Mouse (Mus musculus) yolk sac, embryonic 10.5 days (tissue): ENCODE measurements around the gene Fgf18.
A peak's percentile ranks its signal among the peaks of the same experiment; 100 is the strongest.

ENCODE experiments used
- DNase-seq: peaks from one replicate; pipeline ENCODE4 v3.0.0-alpha.2; 2017; ENCODE audit warnings: low spot score

Fgf18 gene

DNA sequence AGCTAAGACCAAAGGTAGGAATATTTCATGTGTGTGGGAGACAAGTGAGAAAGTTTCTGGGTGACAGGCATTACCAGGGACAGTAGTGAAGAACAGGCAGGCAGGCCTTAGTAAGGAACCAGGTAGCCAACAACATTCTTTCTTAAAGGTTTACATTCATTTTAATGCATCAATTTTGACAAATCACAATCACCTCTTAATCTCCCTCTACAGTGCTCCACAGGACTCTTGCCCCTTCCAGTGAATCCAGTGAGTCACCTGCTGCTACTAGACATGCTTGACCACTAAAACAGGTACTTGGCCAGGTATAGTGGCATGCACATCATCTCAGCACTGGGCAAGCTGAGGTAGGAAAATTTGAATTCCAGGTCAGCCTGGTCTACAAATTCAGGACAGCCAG is 3.2 kb upstream of the Fgf18 start:
- DNase-seq, result no peak

DNA sequence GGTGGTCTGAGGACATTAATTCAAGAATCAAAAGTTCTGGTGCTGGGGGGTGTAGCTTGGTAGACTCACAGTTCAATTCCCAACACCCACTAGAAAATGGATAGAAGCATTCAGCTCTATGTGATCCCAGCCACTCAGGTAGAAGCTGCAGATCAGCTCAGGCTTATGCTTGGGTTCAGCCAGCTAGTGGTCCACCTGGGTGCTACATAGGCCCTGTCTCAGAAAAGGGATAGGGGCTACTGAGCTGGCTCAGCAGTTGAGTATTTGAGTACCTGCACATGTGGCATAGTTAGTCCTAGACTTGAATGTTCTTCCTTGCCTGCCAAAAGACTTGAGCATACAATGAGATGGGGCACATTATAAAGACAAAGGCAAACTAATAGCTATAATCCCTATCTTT is 2.3 kb upstream of the Fgf18 start:
- DNase-seq, result peak; percentile 23

DNA sequence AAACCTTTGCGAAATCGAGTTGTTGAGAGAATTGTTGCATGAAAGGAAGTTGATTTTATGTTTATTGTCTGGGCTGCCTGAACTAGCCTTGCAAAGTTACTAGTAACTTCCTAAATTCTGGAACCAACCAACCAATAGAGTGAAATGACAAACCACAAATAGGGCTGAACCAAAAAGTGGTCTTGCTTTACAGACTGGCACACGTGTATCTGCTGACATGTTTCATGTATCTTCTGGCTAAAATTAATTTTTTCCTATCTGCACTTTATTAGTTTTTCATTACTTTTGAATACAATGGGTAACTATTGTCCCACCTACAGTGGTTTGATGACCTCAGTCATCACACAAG is 1.9 kb upstream of the Fgf18 start:
- DNase-seq, result no peak

DNA sequence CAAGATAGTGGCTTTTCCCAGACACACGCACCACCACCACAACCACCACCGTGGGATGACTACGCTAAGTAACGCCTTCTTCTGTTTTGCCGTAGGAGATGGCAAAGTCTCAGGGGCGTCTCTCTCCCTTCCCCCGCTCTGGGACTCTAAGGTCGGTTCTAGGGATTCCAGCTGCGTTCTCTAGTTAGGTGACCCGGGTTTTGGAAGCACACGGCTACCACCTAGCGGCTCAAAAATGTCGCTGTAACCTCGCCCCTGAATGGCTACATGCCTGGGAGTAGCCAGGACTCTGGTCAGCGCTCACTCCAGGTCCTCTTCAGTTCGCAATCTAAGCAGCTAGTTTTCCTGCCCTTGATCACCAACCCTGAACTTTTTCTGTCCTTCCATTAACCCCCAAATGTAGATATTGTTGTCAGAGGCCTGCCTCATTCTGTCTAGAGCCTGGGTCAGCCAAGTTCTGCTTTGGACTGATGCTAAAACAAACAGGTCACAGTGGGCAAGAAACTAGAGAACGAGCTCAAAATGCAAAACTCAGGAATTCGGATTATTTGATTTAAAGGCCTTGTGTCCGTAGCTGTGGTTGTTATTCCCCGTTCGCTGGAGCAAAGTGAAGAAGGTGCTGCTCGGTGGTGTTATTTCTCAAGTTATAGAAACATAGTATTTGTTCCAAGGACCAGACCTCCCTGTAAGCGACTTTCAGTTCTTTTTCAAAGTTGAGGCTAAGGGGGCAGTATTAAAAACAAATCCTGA is 1.3 kb upstream of the Fgf18 start:
- peak; percentile 81 for DNase-seq

DNA sequence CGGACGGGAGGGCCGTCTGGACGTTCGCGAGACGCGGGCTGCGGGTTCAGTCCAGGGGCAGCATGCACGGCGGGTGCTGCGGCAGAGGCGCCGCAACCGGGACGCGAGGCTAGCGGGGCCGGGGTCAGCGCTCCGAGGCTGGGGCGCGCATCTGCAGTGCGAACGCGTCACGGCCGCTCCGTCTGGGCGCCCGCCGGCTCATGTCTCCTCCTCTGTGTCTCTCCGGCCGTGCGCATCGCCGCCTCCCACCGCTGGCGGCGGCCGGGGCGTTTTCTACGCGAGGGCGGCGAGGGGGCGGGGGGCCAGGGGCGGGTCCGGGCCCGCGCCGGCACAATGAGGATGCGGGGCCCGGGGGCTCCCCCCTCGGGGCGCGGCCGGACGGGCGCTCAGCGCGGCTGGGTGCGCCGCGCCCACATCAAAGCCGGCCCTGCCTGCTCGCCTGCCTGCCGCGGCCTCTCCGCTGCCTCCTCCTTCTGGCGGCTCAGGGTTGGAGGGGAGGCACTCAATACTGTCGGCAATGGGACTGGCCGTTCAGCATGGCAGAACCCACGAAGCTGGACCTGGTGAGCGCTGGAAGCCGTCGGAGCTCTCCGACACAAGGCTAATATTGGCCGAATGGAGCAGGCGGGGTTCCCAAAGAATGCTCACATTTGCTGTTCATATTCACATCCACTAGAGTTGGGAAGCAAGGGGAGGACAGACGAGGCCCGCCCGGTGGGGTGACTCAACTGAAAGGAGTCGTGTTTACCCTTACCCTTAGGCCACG is 555 bp upstream of the Fgf18 start:
- DNase-seq, result peak; percentile 63

DNA sequence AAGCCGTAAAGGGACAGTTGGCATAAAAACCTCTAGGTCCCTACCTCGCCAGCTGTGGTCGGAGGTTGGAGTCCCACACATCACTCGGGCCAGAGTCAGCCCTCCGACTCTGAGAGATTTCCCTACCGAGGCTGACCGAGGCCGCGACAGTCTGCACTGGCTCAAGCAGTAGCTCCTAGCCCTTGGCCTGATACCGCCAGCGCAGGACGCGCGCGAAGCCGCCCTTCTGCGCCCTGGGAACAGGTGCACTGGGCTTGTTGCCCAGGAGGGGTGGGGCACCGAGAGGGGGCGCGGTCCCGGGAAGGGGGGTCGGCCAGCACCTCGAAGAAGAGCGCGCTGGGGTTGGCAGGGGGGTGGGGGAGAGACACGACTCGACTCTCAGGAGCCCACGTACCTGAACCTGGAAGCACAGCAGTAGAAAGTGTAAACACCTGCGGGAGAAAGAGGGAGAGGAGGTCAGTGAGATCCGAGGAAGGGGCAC is 509 bp downstream of the Fgf18 start:
- no peak for DNase-seq

DNA sequence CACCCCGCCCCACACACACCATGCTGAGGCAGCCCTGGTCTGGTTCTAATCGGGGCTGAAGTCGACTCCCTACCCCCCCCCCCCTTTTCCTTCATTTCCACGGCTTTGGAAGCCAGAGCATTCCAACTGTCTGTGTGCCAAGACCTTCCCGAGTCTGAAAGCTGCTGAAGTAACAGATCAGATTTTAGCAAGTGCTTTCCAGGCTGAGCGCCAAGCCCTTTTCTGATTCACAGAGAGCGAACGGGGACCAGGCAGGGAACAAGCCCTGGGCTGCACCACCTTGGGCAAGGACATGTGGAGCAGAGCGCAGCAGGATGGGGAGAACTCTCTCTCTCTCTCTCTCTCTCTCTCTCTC is 1.1 kb downstream of the Fgf18 start:
- no peak for DNase-seq

DNA sequence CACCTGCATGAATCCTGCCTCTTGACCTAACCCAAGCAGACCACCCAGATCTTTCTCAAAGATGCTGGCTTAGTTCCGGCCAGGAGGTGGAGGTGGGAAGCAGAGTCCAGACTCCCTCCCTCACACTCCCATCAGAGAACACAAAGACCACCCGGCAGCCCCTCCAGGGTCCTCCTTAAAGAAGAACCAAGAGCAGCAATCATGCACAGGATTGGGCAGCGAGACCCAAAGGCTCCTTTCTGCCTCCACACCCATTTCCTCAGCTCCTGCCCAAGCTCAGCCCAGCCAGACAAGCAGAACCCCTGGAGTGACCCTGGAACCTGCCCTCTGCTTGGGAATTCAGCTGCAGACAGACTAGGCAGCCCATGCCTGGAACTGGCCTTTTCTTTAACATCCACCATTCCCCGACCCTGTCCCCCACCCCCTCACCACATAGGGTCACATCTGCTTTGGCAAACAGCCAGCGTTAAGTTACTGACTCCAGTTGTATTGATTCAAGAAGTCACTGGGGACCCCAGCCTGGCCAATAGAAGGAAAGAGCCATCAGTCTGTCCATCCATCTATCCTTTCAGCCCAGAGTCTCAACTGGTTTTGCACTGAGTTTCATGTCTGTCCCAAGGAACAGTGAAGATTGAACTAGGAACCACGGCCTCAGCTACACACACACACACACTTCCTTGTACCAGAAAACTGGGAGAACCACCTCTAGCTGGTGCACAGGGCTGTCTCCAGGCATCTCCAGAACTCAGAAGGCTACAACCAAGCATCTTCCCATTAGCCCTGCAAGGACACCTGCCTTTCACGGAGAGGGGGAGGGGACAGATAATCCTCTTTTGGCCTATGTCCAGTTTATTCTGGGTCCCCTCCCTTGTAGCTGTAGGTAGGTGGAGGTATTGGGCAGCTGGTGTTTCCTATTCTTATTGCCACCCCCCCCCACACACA is 1.7 kb downstream of the Fgf18 start:
- no peak for DNase-seq

DNA sequence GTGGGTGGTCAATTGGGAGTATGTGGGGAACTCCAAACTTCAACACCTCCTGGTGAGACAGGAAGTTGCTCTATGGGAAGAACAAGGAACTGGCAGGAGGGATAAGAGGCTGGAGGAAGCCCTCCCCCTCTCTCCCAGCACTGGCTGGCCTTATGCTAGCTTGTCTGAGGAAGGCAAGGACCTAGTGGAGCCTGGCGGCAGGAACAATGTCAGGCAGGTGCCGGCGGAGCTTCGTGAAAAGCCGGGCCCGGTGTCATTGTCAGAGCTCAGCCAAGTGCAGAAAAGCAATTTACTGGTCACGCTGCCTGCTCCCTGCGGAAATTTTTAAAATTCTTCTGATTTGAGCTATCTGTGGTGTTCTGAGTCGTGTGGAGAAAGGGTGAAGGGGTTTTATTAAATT is 3.3 kb downstream of the Fgf18 start:
- DNase-seq, result no peak

DNA sequence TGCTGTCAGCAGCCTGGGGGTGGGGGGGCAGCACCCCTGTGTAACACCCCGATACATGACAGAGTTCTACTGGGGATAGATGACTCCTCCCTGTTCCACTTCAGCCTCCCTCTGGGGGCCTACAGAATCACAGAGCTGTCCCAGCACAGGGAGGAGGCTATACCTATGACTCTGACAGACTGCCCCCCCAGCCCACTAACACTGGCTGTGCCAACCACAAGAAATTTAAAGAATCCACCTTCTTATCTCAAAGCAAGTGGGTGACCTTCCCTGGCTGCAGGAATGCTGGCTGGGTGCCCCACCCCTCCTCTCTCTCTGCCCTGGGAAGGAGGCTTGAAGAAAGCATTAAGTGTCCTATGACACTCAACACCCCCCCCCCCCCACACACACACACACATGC is 4.4 kb downstream of the Fgf18 start:
- DNase-seq, result no peak

DNA sequence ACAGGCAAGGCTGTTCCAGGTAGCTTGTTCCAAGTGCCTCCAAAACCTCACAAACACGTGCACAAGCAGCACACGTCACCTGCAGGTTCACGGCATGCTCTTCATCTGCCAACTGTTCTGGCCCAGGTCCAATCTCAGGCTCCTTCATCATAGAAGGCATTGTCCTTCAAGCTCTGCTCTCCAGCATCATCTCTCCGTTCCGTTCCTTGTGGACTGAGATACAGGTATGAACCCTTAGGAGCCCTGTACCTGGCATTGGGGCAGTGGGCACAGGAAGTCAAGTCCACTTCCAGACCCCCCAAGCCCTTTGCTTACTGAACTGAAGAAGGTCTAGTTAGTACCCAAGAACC is 7.1 kb downstream of the Fgf18 start:
- DNase-seq, result no peak

DNA sequence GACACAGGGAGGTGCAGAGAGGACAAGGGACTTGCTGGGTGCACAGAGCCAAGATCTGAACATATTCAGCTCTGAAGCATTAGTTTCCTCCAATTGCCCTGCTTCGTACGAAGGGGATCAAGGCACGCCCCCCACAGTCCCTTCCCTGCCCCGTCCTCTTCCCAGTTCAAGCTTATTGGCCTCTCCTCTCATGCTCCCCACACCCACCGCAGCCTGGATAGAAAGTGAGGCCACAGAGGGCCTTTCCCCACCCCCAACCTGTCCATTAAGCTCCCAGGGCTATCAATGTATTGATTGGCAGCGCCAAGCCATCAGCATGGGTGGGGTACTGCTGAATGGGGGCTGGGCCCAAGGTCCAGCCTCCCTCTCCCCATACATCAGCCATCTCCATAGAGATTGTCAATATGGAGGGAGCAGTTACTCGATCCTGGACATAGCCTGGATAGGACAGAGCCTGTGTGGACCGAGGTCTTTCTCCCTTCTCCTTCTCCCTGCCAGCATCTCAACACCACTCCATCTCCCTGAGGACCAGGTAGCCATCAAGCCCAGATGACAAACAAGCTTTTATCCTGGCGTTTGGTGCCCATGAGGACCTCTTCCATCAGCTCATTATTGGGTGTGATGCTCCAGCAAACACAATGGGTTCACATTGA is 7.6 kb downstream of the Fgf18 start:
- DNase-seq, result no peak

DNA sequence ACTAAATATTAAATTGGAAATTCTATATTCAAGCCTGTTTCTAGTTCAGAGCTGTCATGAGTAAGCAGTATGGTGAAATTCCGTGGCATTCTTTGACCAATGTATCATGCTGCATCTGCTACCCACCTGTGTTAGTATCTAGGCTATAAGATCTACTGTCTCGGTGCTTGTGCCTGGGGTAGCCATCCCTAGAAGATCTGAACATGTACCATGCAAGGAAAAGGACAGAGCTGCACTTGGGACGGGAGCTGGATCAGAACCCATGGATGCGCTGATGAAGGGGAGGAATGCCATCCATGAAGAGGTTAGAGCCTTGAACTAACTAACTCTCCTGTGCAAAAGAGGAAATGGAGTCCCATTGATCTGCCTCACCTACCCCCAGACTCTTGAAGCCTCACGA is 8.5 kb downstream of the Fgf18 start:
- no peak for DNase-seq

DNA sequence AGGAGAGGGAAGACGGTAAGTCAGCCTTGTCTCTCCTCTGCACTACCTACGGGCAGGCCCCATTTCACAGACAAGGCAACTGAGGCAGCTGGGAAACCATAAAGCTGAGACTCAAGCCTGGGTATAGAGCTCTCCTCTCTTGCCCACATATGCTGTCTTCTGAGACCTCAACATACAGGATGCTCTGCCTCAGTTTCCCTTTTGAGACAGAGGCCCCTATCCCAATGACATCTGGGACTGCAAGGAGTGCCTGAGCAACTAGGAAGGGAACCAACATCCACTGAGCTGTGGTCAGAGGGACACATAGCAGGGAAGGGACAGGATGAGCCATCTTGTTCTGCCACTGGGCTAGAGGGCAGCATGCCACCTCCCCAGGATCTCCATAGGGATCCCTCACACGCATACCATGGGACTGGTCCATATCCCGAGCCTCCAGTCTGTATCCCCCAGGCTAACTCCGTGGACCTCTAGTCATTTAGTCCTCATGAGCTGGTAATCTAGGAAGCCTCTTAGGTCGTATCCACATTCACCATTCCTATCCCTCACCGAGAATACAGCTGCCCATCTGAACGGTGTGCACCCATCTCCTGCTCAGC is 12.7 kb downstream of the Fgf18 start:
- DNase-seq, result no peak

DNA sequence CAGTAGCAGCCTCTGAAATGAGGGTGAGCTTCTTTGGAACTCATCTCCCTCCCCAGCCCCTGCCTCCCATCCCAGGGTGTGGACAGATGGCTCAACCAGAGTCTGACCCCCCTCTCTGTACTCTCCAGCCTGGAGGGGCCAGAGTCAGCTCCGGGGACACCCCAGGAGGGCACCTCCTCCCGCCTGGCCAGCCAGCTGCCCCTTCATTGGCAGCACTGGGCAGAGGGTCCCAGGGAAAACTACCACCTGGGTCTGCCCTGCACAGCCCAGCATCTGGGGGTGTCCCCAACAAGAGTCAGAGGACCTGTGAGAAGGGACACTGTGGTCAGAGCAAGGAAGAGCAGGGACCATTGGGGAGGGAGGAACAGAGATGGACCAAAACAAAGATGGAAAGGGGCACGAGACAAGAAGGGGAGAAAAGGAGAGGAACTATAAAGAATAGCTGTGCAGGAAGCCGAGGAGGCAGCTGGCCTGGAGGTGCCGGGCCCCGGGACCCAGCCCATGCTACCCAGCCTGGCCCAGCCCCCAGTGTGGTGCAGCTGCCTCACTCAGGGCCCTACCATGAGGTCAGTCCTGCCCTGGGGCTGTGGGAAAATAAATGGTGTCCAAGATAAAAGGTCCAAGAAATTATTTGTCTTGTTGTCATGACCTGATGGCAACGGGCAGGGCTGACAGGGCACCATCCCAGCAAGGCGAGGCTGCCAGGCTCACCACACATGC is 14.4 kb downstream of the Fgf18 start:
- no peak for DNase-seq

DNA sequence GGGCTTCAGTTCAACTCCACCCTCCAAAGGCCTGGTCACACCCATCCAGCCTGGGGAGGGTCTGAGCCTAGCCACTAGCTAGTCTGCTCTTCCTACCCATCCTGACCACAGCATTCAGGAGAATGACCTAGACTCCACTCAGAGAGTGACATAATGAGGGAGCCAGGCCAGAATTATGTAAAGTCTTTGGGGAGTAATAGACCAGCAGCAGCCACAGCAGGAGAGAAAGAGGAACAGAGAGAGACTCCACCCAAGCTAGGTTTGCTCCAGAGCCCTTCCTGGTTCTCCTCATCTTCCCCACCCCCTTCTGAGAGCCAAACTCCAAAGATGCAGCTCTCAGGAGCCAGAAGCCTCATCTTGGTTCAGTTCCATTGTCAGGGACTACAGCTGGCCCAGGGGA is 20.1 kb downstream of the Fgf18 start:
- no peak for DNase-seq

DNA sequence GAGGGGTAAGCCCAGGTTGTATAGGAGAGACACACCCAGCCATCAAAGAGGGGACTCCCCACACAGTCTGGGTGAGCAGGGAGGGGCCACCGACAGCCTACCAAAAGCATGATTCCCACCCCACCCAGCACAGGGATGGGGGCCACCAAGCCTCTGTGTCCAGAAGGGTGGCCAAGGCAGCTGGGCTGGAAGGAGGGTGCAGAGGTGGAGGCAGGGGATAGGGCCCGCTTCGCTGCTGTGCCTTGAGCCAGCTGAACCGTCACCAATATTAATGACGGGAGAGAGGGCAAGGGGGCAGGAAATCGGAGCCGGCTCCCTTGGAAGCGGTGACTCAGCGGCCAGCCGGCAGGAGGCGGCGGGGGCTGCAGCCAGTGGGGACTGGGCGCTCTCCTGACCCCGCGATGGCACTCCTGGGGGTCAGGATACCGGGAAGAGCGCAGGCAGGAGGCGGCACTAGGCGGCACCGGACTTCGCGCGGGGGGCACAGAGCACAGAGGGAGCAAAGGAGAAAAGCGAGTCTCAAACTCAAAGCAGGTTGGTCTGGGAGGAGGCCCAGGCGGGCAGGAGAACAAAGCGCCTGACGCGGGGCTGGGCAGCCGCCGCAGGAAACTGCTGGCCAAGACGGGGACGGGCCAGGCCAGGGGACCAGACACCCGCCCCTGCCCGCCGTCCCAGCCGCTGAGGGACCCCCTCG is 24.5 kb downstream of the Fgf18 start:
- peak; percentile 40 for DNase-seq

DNA sequence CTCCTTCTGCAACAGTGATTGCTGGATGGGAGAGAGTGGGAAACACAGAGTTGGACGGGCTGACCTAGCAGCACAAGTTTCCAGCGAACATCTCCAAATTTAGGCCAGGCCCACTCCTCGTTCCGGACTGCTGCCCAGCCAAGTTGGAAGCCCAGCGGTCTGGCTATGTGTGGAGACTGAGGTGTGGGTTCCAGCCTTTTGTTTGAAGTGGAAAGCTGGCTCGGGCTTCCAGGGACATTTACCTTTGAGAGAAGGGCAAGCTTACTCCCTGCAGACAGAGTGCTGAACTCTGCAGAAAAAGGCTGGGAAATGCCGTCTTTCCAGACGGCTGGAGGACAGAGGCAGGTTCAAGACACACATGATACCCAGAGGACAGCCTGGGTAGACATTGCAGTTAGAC is 27.6 kb downstream of the Fgf18 start:
- no peak for DNase-seq

DNA sequence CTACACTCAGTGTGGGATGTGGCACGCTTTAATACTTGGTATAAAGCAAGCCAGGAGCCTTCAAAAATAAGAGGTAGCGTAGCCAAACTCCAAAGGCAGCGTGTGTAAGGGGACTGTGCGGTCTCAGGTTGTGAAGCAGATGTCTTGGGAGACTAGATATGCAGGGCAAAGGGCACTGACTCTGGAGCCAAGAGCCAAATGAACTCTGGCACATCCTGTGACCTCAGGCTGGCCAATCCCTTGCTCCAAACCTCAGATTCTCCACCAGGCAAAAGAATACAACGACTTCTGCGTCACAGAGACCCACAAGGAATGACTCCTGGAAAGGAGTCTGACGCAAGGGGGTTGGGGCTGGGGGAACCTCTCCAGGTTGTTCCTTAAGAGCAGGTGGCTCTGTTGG is 28.1 kb downstream of the Fgf18 start:
- DNase-seq, result peak; percentile 53

DNA sequence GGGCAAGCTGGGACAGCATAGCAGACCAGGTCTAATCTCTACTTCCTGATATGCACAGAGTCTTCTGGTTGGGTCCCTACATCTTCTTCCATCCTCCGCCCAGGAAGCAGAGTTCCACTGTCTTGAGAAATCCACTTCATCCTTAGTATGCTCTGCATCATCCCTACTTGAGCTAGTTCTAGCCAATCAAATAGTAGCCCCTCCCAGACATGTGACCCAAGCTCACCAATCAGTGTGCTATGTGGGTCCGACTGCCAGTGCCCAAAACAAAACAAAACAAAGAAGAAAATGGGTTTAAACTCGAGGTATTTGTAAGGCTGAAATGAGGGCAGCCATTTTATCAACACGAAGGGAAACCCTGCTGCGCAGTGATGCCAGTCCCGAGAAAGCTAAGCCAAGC is 28.7 kb downstream of the Fgf18 start:
- DNase-seq, result no peak

DNA sequence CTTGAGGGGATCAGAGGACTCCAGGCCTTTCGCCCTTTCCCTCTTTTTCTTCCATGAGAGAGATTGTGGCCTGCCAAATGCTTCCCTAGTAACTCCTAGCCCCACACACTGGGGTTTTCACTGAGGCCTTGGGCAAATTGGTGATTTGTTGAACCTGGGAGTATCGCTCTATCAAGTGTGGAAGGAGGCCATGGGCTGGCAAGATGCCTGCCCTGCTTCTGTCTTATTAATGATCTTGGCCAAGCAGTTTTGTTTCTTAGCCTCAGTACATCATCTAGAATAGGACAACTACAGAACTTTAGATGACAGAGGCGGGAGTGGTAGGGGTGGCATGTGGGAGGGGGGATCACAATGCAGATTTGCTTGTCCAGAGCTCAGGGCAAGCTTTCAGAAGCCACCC is 31.4 kb downstream of the Fgf18 start:
- no peak for DNase-seq
